Mouse (Mus musculus): ENCODE data around the gene Nr4a1. TPM values are rescaled to one million over a fixed set of nuclear protein-coding genes. Genes with fewer than 3 reads are reported as not detected.

The Nr4a1 gene
- polyA plus RNA-seq, 1 experiment, result 31.9 TPM

- Histone ChIP-seq H3K9ac (ENCODE audit: low read depth, poor library complexity, severe bottlenecking) (no peak overlapping the region), H3K4me3 (ENCODE audit: low read depth, low read length) (no peak overlapping the region), H3K9me3 (replicated peaks; ENCODE audit: control insufficient read depth, insufficient read depth, low read length, poor library complexity, severe bottlenecking) (no peaks in the 10 kb centered on the region), H3K27me3 (ENCODE audit: control insufficient read depth, insufficient read depth, low read length, poor library complexity, severe bottlenecking) (no peaks in the 10 kb centered on the region), H3K4me1 (ENCODE audit: control insufficient read depth, insufficient read depth, low read length) (peaks cover 14% of the 10 kb centered on the region), H3K36me3 (ENCODE audit: control insufficient read depth, insufficient read depth, low read length, poor library complexity, severe bottlenecking) (no peaks in the 10 kb centered on the region), H3K27ac (ENCODE audit: insufficient read depth, low read length) (no peak overlapping the region)
- TF ChIP-seq POLR2A (IDR thresholded peaks at IDR 0.05; ENCODE audit: insufficient read depth, low read length) (no peak), CTCF (IDR thresholded peaks at IDR 0.05; ENCODE audit: low read depth, low read length) (no peak), EP300 (IDR thresholded peaks at IDR 0.05; ENCODE audit: insufficient read depth, low read depth, low read length) (no peak)
These were observed 6.3 kb downstream of the Nr4a1 start for GRCm38 (mm10) chr15:101260387-101260786.

DNA sequence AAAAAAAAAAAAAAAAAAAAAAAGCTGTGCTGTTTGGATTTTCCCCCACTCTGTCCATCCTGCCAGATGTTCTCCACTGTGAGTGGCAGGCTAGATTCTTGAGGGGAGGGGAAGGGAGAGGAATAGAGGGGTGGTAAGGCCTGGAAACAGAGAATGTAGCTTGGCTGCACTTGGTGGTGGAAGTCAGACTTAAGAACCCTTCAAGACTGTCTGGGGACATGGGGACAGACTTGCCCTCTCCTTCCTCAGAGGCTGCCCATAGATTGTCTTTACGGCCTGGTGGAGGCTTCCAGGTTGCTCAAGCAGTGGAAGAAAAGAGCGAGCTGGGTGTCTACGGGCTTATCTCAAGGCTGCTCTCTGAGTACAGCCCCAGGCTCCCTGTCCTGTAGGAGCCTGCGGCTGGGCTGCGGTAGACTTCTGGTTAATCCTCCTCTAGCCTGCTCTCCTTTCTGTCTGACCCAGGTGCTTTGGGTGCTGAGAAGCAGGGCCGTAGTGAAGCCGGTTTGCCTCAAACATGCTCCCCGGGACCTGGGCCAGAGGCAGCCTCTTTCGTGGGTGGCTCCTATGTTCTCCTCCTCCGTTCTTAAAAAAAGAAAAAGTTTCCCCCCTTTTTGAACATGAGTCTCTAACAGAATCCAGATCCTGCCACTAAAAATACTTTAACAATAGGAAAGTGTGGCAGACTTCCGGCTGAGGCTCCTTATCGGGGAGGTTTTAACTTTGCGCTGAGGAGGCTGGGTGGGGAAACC, 7.0 kb downstream of the Nr4a1 start:
- Histone ChIP-seq H3K4me1 (ENCODE audit: control insufficient read depth, insufficient read depth, low read length) (peaks cover 13% of the 10 kb centered on the region), H3K9ac (ENCODE audit: low read depth, poor library complexity, severe bottlenecking) (no peak overlapping the region), H3K36me3 (ENCODE audit: control insufficient read depth, insufficient read depth, low read length, poor library complexity, severe bottlenecking) (no peaks in the 10 kb centered on the region), H3K27me3 (ENCODE audit: control insufficient read depth, insufficient read depth, low read length, poor library complexity, severe bottlenecking) (no peaks in the 10 kb centered on the region), H3K27ac (ENCODE audit: insufficient read depth, low read length) (no peak overlapping the region), H3K9me3 (replicated peaks; ENCODE audit: control insufficient read depth, insufficient read depth, low read length, poor library complexity, severe bottlenecking) (no peaks in the 10 kb centered on the region), H3K4me3 (ENCODE audit: low read depth, low read length) (no peak overlapping the region)
- TF ChIP-seq POLR2A (IDR thresholded peaks at IDR 0.05; ENCODE audit: insufficient read depth, low read length), result no peak
- TF ChIP-seq EP300 (IDR thresholded peaks at IDR 0.05; ENCODE audit: insufficient read depth, low read depth, low read length), result no peak
- TF ChIP-seq CTCF (IDR thresholded peaks at IDR 0.05; ENCODE audit: low read depth, low read length), result no peak

GRCm38 (mm10) chr15:101262502-101262901, 8.4 kb downstream of the Nr4a1 start:
- no peak for TF ChIP-seq EP300 (IDR thresholded peaks at IDR 0.05; ENCODE audit: insufficient read depth, low read depth, low read length)
- Histone ChIP-seq H3K27me3 (ENCODE audit: control insufficient read depth, insufficient read depth, low read length, poor library complexity, severe bottlenecking) (no peaks in the 10 kb centered on the region), H3K9ac (ENCODE audit: low read depth, poor library complexity, severe bottlenecking) (no peak overlapping the region), H3K4me3 (ENCODE audit: low read depth, low read length) (no peak overlapping the region), H3K4me1 (ENCODE audit: control insufficient read depth, insufficient read depth, low read length) (peaks cover 4% of the 10 kb centered on the region), H3K9me3 (replicated peaks; ENCODE audit: control insufficient read depth, insufficient read depth, low read length, poor library complexity, severe bottlenecking) (no peaks in the 10 kb centered on the region), H3K27ac (ENCODE audit: insufficient read depth, low read length) (no peak overlapping the region), H3K36me3 (ENCODE audit: control insufficient read depth, insufficient read depth, low read length, poor library complexity, severe bottlenecking) (no peaks in the 10 kb centered on the region)

GRCm38 (mm10) chr15:101266132-101266963, 12.3 kb downstream of the Nr4a1 start:
- TF ChIP-seq POLR2A (IDR thresholded peaks at IDR 0.05; ENCODE audit: insufficient read depth, low read length), result peak; percentile 41
- TF ChIP-seq EP300 (IDR thresholded peaks at IDR 0.05; ENCODE audit: insufficient read depth, low read depth, low read length), result 0 out of 2 replicates have a peak, but pooled peaks have one; percentile 11
- TF ChIP-seq CTCF (IDR thresholded peaks at IDR 0.05; ENCODE audit: low read depth, low read length), result no peak
- no peaks in the 10 kb centered on the region for H3K9me3 ChIP-seq (replicated peaks; ENCODE audit: control insufficient read depth, insufficient read depth, low read length, poor library complexity, severe bottlenecking)
- peak overlapping the region; percentile 39 for H3K27ac ChIP-seq (ENCODE audit: insufficient read depth, low read length)
- peak overlapping the region; percentile 68 for H3K4me3 ChIP-seq (ENCODE audit: low read depth, low read length)
- peaks cover 10% of the 10 kb centered on the region for H3K4me1 ChIP-seq (ENCODE audit: control insufficient read depth, insufficient read depth, low read length)
- no peaks in the 10 kb centered on the region for H3K27me3 ChIP-seq (ENCODE audit: control insufficient read depth, insufficient read depth, low read length, poor library complexity, severe bottlenecking)
- H3K36me3 ChIP-seq (ENCODE audit: control insufficient read depth, insufficient read depth, low read length, poor library complexity, severe bottlenecking), result peaks cover 13% of the 10 kb centered on the region
- peak overlapping the region; percentile 40 for H3K9ac ChIP-seq (ENCODE audit: low read depth, poor library complexity, severe bottlenecking)

DNA sequence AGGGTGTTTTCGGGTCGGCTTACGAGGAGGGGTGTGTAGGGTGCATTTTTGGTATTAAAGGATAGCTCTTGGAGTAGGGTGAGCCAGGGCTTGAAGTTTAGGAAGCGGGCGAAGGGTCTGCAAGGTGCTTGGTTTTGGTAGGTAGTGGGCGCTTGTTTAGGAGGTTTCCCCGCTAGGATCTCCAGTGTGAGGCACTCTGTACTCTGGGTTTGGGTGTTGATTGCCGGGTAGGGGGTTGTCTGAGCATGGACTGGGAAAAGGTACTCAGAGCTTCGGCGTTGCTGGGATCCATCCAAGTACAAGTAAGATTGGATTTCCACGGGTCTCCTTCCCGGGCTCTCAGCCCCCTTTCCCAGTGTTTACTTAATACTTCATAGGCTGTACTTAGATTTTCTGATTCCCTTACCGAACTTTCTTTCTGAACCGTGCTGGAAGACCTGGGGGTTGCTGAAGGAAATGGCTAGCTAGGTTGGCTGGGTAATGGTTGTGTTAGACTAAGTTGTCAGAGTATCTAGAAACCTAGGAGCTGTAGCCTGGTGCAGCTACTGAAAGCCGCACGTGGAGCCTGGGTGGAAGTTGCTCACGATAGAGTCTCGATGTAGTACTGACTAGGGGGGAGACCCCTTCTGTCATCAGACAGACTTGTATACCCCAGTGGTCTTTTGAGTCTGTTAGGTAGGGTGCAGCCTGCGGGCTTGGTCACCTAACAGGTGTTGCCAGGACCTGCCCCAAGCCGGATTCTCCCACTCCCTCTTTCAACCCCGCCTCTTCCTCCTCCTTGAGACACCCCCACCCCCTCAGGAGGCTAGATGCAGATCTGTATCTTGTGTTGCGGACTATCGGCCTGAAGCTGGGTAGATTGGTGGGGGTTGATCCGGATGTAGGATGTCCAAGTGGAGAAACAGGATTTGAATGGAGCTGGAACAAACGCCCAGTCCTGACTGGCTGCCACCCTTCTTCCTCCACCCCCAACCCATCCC, 13.3 kb downstream of the Nr4a1 start:
- Histone ChIP-seq H3K9ac (ENCODE audit: low read depth, poor library complexity, severe bottlenecking) (peak overlapping the region; percentile 40), H3K36me3 (ENCODE audit: control insufficient read depth, insufficient read depth, low read length, poor library complexity, severe bottlenecking) (peaks cover 21% of the 10 kb centered on the region), H3K4me1 (ENCODE audit: control insufficient read depth, insufficient read depth, low read length) (peaks cover 13% of the 10 kb centered on the region), H3K9me3 (replicated peaks; ENCODE audit: control insufficient read depth, insufficient read depth, low read length, poor library complexity, severe bottlenecking) (no peaks in the 10 kb centered on the region), H3K4me3 (ENCODE audit: low read depth, low read length) (peak overlapping the region; percentile 68), H3K27me3 (ENCODE audit: control insufficient read depth, insufficient read depth, low read length, poor library complexity, severe bottlenecking) (no peaks in the 10 kb centered on the region), H3K27ac (ENCODE audit: insufficient read depth, low read length) (peak overlapping the region; percentile 39)
- no peak for TF ChIP-seq CTCF (IDR thresholded peaks at IDR 0.05; ENCODE audit: low read depth, low read length)
- TF ChIP-seq EP300 (IDR thresholded peaks at IDR 0.05; ENCODE audit: insufficient read depth, low read depth, low read length), result peak; percentile 85
- TF ChIP-seq POLR2A (IDR thresholded peaks at IDR 0.05; ENCODE audit: insufficient read depth, low read length), result no peak

Data from ES-Bruce4 (cell line).